Mouse (Mus musculus) myocyte (in vitro differentiated cells): ENCODE results near the gene Heg1.

Source experiments
- CEBPB ChIP-seq: IDR thresholded peaks from 2 replicates; pipeline ENCODE4 v1.6.1; 2011; ENCODE audit warnings: mild to moderate bottlenecking, moderate library complexity; ENCODE audit not compliant: poor library complexity, insufficient read depth, severe bottlenecking
- E2F4 ChIP-seq: IDR thresholded peaks from one replicate; pipeline ENCODE4 v1.6.1; 2011; ENCODE audit warnings: mild to moderate bottlenecking, control low read depth, moderate library complexity; ENCODE audit not compliant: insufficient read depth
- MAX ChIP-seq: IDR thresholded peaks from one replicate; pipeline ENCODE4 v1.6.1; 2011; ENCODE audit warnings: low read depth, mild to moderate bottlenecking, control low read depth
- MYOD1 ChIP-seq, 3 experiments: IDR thresholded peaks; one replicate each; pipeline ENCODE4 v1.6.1; 2011; ENCODE audit warnings: control low read depth in 2 of 3, low read depth in 2 of 3, mild to moderate bottlenecking in 2 of 3, moderate library complexity in 1 of 3; ENCODE audit not compliant: insufficient read length in 2 of 3, control insufficient read depth in 1 of 3
- MYOG ChIP-seq, 3 experiments: IDR thresholded peaks; one replicate each; pipeline ENCODE4 v1.6.1; 2011; ENCODE audit warnings: control low read depth in 2 of 3, low read depth in 2 of 3, mild to moderate bottlenecking in 2 of 3; ENCODE audit not compliant: insufficient read length in 2 of 3, control insufficient read depth in 1 of 3, insufficient read depth in 1 of 3
- POLR2A ChIP-seq: IDR thresholded peaks from one replicate; pipeline ENCODE4 v1.6.1; 2011; ENCODE audit warnings: low read depth, mild to moderate bottlenecking, control low read depth, moderate library complexity; ENCODE audit not compliant: insufficient read length
- POLR2AphosphoS2 ChIP-seq: IDR thresholded peaks from one replicate; pipeline ENCODE4 v1.6.1; 2011; ENCODE audit warnings: low read depth, control low read depth; ENCODE audit not compliant: insufficient read length
- REST ChIP-seq: IDR thresholded peaks from one replicate; pipeline ENCODE4 v1.6.1; 2011; ENCODE audit warnings: mild to moderate bottlenecking, control low read depth, moderate library complexity; ENCODE audit not compliant: insufficient read depth, insufficient read length
- SRF ChIP-seq: IDR thresholded peaks from one replicate; pipeline ENCODE4 v1.6.1; 2011; ENCODE audit warnings: low read depth; ENCODE audit not compliant: control insufficient read depth, insufficient read length
- TCF12 ChIP-seq: IDR thresholded peaks from one replicate; pipeline ENCODE4 v1.6.1; 2011; ENCODE audit warnings: mild to moderate bottlenecking, control low read depth; ENCODE audit not compliant: poor library complexity, insufficient read depth, severe bottlenecking
- TCF3 ChIP-seq: IDR thresholded peaks from one replicate; pipeline ENCODE4 v1.6.1; 2011; ENCODE audit warnings: low read depth, control low read depth; ENCODE audit not compliant: insufficient read length
- USF1 ChIP-seq: IDR thresholded peaks from one replicate; pipeline ENCODE4 v1.6.1; 2011; ENCODE audit warnings: low read depth, mild to moderate bottlenecking, control low read depth, moderate library complexity

- no peak for TF ChIP-seq CEBPB
- no peak for TF ChIP-seq USF1
- no peak for TF ChIP-seq POLR2A
- TF ChIP-seq TCF12: no peak
- no peak for TF ChIP-seq REST
- TF ChIP-seq MYOD1 (IDR thresholded peaks at IDR 0.05; ENCODE audit: control insufficient read depth in 1 of 3, insufficient read length in 2 of 3, low read depth in 2 of 3): no peak
- no peak for TF ChIP-seq POLR2AphosphoS2
- TF ChIP-seq MAX: no peak
- no peak for TF ChIP-seq E2F4
- no peak for TF ChIP-seq MYOG (IDR thresholded peaks at IDR 0.05; ENCODE audit: control insufficient read depth in 1 of 3, insufficient read depth in 1 of 3, insufficient read length in 2 of 3, low read depth in 2 of 3)
- no peak for TF ChIP-seq TCF3
- TF ChIP-seq SRF: no peak
These were observed 111.7 kb downstream of the Heg1 start for GRCm38 (mm10) chr16:33795887-33796286.
